Mouse (Mus musculus): ENCODE measurements around the gene Hspb3.

- TF ChIP-seq CTCF (IDR thresholded peaks at IDR 0.05; ENCODE audit: insufficient read depth, low read depth, low read length) (no peak), POLR2A (IDR thresholded peaks at IDR 0.05; ENCODE audit: insufficient read depth, low read depth, low read length) (no peak)
These were observed 28.2 kb upstream of the Hspb3 start for GRCm38 (mm10) chr13:113691644-113692043.

Data from olfactory bulb, adult 2 months (tissue).